Mouse (Mus musculus) CH12.LX (cell line): ENCODE data around the gene Ablim1. TPM values are rescaled to one million over a fixed set of nuclear protein-coding genes. Genes with fewer than 3 reads are reported as not detected.

Experiments used
- DNase-seq: peaks from one replicate; pipeline ENCODE4 v3.0.0-alpha.2; 2013; ENCODE audit errors: extremely low read depth
- H3K27ac ChIP-seq: 2 replicates; pipeline ENCODE4 v1.5.1; 2012; ENCODE audit warnings: low read depth, mild to moderate bottlenecking, control low read depth, moderate library complexity; ENCODE audit not compliant: insufficient read depth
- H3K27me3 ChIP-seq: replicated peaks from 2 replicates; pipeline ENCODE3; 2012; ENCODE audit warnings: inconsistent platforms
- H3K36me3 ChIP-seq, 2 experiments: replicated peaks in 1 of 2; 2 replicates each; pipeline versions ENCODE3 to v1.6.1; 2012; ENCODE audit warnings: inconsistent platforms in 1 of 2, low read length in 1 of 2, mild to moderate bottlenecking in 1 of 2, mixed read lengths in 1 of 2, moderate library complexity in 1 of 2; ENCODE audit not compliant: control insufficient read depth in 1 of 2, insufficient read depth in 1 of 2
- H3K4me1 ChIP-seq, 2 experiments: 2 replicates each; pipeline ENCODE4 v1.6.1; 2012; ENCODE audit warnings: inconsistent platforms in 1 of 2, moderate library complexity in 1 of 2; ENCODE audit not compliant: insufficient read depth in 2 of 2, control insufficient read depth in 1 of 2
- H3K4me2 ChIP-seq: 2 replicates; pipeline ENCODE4 v1.6.1; 2012; ENCODE audit warnings: low read depth, mild to moderate bottlenecking, control low read depth; ENCODE audit not compliant: poor library complexity, insufficient read depth, severe bottlenecking
- H3K4me3 ChIP-seq, 3 experiments: fragments of 150-350 bp in 1 of 3; sonication (generic) in 1 of 3; replicated peaks in 1 of 3; 2 replicates each; pipeline versions ENCODE3 to v1.5.1; 2011 to 2012; ENCODE audit warnings: low read depth in 2 of 3, low read length in 2 of 3, mild to moderate bottlenecking in 2 of 3, moderate library complexity in 2 of 3, control low read depth in 1 of 3, improper control_type of control experiment in 1 of 3, inconsistent platforms in 1 of 3, mixed read lengths in 1 of 3; ENCODE audit not compliant: poor library complexity in 1 of 3
- H3K79me2 ChIP-seq: replicated peaks from 2 replicates; pipeline ENCODE4 v1.6.1; 2012; ENCODE audit warnings: mild to moderate bottlenecking, moderate library complexity; ENCODE audit not compliant: control insufficient read depth, poor library complexity, insufficient read depth, severe bottlenecking; ENCODE audit errors: extremely low read depth
- H3K9ac ChIP-seq: 2 replicates; pipeline ENCODE4 v1.6.1; 2012; ENCODE audit warnings: low read depth, mild to moderate bottlenecking, control low read depth, moderate library complexity; ENCODE audit not compliant: insufficient read depth
- H3K9me3 ChIP-seq: replicated peaks from 2 replicates; pipeline ENCODE3; 2012; ENCODE audit warnings: low read length, inconsistent platforms, mixed read lengths
- BHLHE40 ChIP-seq: IDR thresholded peaks from 2 replicates; pipeline ENCODE4 v1.6.1; 2011; ENCODE audit warnings: mild to moderate bottlenecking, low read depth, low read length, improper control_type of control experiment
- CHD1 ChIP-seq: IDR thresholded peaks from 2 replicates; pipeline ENCODE4 v1.6.1; 2012; ENCODE audit warnings: low read depth, low read length, improper control_type of control experiment, inconsistent platforms
- CHD2 ChIP-seq: IDR thresholded peaks from 2 replicates; pipeline ENCODE4 v1.6.1; 2011; ENCODE audit warnings: low read length, improper control_type of control experiment
- EP300 ChIP-seq: IDR thresholded peaks from 2 replicates; pipeline ENCODE4 v1.6.1; 2011; ENCODE audit warnings: low read length, improper control_type of control experiment
- GABPA ChIP-seq: IDR thresholded peaks from 2 replicates; pipeline ENCODE4 v1.6.1; 2012; ENCODE audit warnings: low read depth, low read length, improper control_type of control experiment, inconsistent platforms; ENCODE audit not compliant: insufficient replicate concordance
- HCFC1 ChIP-seq: IDR thresholded peaks from 2 replicates; pipeline ENCODE4 v1.6.1; 2012; ENCODE audit warnings: low read depth, mild to moderate bottlenecking, inconsistent platforms, low read length, improper control_type of control experiment
- IRF4 ChIP-seq: IDR thresholded peaks from 2 replicates; pipeline ENCODE4 v1.6.1; 2014; ENCODE audit warnings: low read depth, mild to moderate bottlenecking, inconsistent platforms, low read length, improper control_type of control experiment
- KAT2A ChIP-seq: IDR thresholded peaks from 2 replicates; pipeline ENCODE4 v1.6.1; 2012; ENCODE audit warnings: low read length, improper control_type of control experiment, inconsistent platforms; ENCODE audit not compliant: insufficient replicate concordance
- MAZ ChIP-seq: IDR thresholded peaks from 2 replicates; pipeline ENCODE4 v1.6.1; 2012; ENCODE audit warnings: low read depth, mild to moderate bottlenecking, inconsistent platforms, low read length, improper control_type of control experiment, moderate library complexity
- MXI1 ChIP-seq: IDR thresholded peaks from 2 replicates; pipeline ENCODE4 v1.6.1; 2011; ENCODE audit warnings: mild to moderate bottlenecking, low read depth, low read length, improper control_type of control experiment
- NELFE ChIP-seq: IDR thresholded peaks from 2 replicates; pipeline ENCODE4 v1.6.1; 2011; ENCODE audit warnings: low read depth, low read length, improper control_type of control experiment
- NRF1 ChIP-seq: IDR thresholded peaks from 2 replicates; pipeline ENCODE4 v1.6.1; 2014; ENCODE audit warnings: low read depth, mild to moderate bottlenecking, inconsistent platforms, low read length, improper control_type of control experiment, moderate library complexity
- PAX5 ChIP-seq: IDR thresholded peaks from 2 replicates; pipeline ENCODE4 v1.6.1; 2012; ENCODE audit warnings: low read length, inconsistent platforms, mixed read lengths
- POLR2AphosphoS2 ChIP-seq: IDR thresholded peaks from 2 replicates; pipeline ENCODE4 v1.6.1; 2011; ENCODE audit warnings: low read depth, low read length, improper control_type of control experiment
- RAD21 ChIP-seq: IDR thresholded peaks from 2 replicates; pipeline ENCODE4 v1.6.1; 2011; ENCODE audit warnings: low read depth, mild to moderate bottlenecking, low read length, improper control_type of control experiment, moderate library complexity
- RCOR1 ChIP-seq: conservative IDR thresholded peaks from 2 replicates; pipeline ENCODE4 v1.6.1; 2012; ENCODE audit warnings: low read depth, mild to moderate bottlenecking, inconsistent platforms, low read length, improper control_type of control experiment
- SIN3A ChIP-seq: IDR thresholded peaks from 2 replicates; pipeline ENCODE4 v1.6.1; 2012; ENCODE audit warnings: low read length, improper control_type of control experiment, inconsistent platforms
- SMC3 ChIP-seq: IDR thresholded peaks from 2 replicates; pipeline ENCODE4 v1.6.1; 2011; ENCODE audit warnings: low read depth, low read length, improper control_type of control experiment
- TBP ChIP-seq: conservative IDR thresholded peaks from 2 replicates; pipeline ENCODE4 v1.6.1; 2011; ENCODE audit warnings: low read depth, low read length, improper control_type of control experiment
- TCF12 ChIP-seq: IDR thresholded peaks from 2 replicates; pipeline ENCODE4 v1.6.1; 2014; ENCODE audit warnings: low read depth, mild to moderate bottlenecking, inconsistent platforms, low read length, improper control_type of control experiment
- USF1 ChIP-seq: IDR thresholded peaks from 2 replicates; pipeline ENCODE4 v1.6.1; 2014; ENCODE audit warnings: low read depth, mild to moderate bottlenecking, inconsistent platforms, low read length, improper control_type of control experiment
- USF2 ChIP-seq: conservative IDR thresholded peaks from 2 replicates; pipeline ENCODE4 v1.6.1; 2011; ENCODE audit warnings: low read depth, low read length, improper control_type of control experiment
- ZMIZ1 ChIP-seq: IDR thresholded peaks from 2 replicates; pipeline ENCODE4 v1.6.1; 2012; ENCODE audit warnings: low read depth, mild to moderate bottlenecking, inconsistent platforms, low read length, improper control_type of control experiment
- dilution Hi-C: fragments of 300-500 bp; cut with MboI; formaldehyde crosslinking; loops from 2 replicates; pipeline ENCODE4 v1.14.3; 2020; ENCODE audit warnings: low sequenced_read_pairs; ENCODE audit not compliant: extremely low pct_unique_long_range_greater_than_20kb, extremely low pct_ligation_motif_present
- in situ Hi-C: fragments of 300-500 bp; cut with MboI; formaldehyde crosslinking; loops from 3 replicates; pipeline ENCODE4 v1.14.3; 2019; ENCODE audit warnings: low sequenced_read_pairs, low pct_ligation_motif_present, low pct_unique_long_range_greater_than_20kb, mixed read lengths
- polyA plus RNA-seq: library from polyadenylated mRNA; unstranded; fragments of >175 nt; gene quantifications from 2 replicates; pipeline ENCODE4 v1.2.1, GENCODE M21; 2012; ENCODE audit warnings: low read depth; ENCODE audit not compliant: insufficient read length
- total RNA-seq, 2 experiments: library from RNA; depleted of rRNA; stranded (reverse); fragments of 300-350 nt in 1 of 2; fragments of >200 nt in 1 of 2; gene quantifications; 2 replicates each; pipeline ENCODE4 v1.2.3; 2012 to 2014

Gene Ablim1
- total and polyA plus RNA-seq, 3 experiments, result 0.85 to 2.4 (median 2.0) TPM

- Histone ChIP-seq H3K4me2 (no peak overlapping the region), H3K4me3 (no peak overlapping the region), H3K4me1 (peaks cover 7 to 13% of the 10 kb centered on the region in 2 experiments; a peak in 2 of 4 replicates), H3K9ac (no peak overlapping the region), H3K9me3 (no peaks in the 10 kb centered on the region), H3K27ac (no peak overlapping the region), H3K27me3 (no peaks in the 10 kb centered on the region), H3K79me2 (no peaks in the 10 kb centered on the region), H3K36me3 (no peaks in the 10 kb centered on the region)
- no peak for DNase-seq
- dilution Hi-C loops (no loop called here), in situ Hi-C loops (no loop called here)
- TF ChIP-seq EP300 (no peak), USF1 (no peak), MXI1 (no peak), GABPA (no peak), NELFE (no peak), CHD1 (no peak), CHD2 (no peak), ZMIZ1 (no peak), TBP (no peak), MAZ (no peak), TCF12 (no peak), KAT2A (no peak), PAX5 (no peak), SIN3A (no peak), RAD21 (no peak), IRF4 (no peak), BHLHE40 (no peak), HCFC1 (no peak), NRF1 (no peak)
These were observed 113.6 kb downstream of the Ablim1 start for GRCm38 (mm10) chr19:57201090-57201483.

GRCm38 (mm10) chr19:57200477-57201089 lies 114.1 kb downstream of the Ablim1 start:
- no peak overlapping the region for H3K9ac ChIP-seq
- dilution Hi-C loops (no loop called here), in situ Hi-C loops (no loop called here)
- no peaks in the 10 kb centered on the region for H3K79me2 ChIP-seq
- peaks cover 7 to 13% of the 10 kb centered on the region in 2 experiments; a peak in 2 of 4 replicates for H3K4me1 ChIP-seq
- TF ChIP-seq RCOR1 (no peak), SMC3 (no peak), MXI1 (no peak), HCFC1 (no peak), POLR2AphosphoS2 (no peak), CHD2 (no peak), USF2 (no peak), NELFE (no peak)
- no peak for DNase-seq
- H3K27ac ChIP-seq, result no peak overlapping the region
- no peaks in the 10 kb centered on the region for H3K9me3 ChIP-seq
- H3K27me3 ChIP-seq, result no peaks in the 10 kb centered on the region
- H3K4me3 ChIP-seq, result no peak overlapping the region
- no peak overlapping the region for H3K4me2 ChIP-seq
- H3K36me3 ChIP-seq, result no peaks in the 10 kb centered on the region
